Mouse (Mus musculus) left cerebral cortex, postnatal 4 days (tissue): Measurements from ENCODE around the gene Pitpnm2. TPM values are rescaled to one million over a fixed set of nuclear protein-coding genes. Genes with fewer than 3 reads are reported as not detected.
"Not testable (repeated sequence)": the region's sequence is repeated elsewhere in the genome, so short reads cannot be mapped to it uniquely, and the experiment has no call there.

Source experiments
- DNase-seq: peaks from one replicate; pipeline ENCODE4 v3.0.0-alpha.2; 2022
- intact Hi-C: fragments of 180-260 bp; cut with DNase I; formaldehyde crosslinking; loops from one replicate; pipeline ENCODE4 v1.15.1; 2025
- total RNA-seq, 2 experiments: library from RNA; stranded (reverse); gene quantifications; 2 replicates each; pipeline ENCODE4 v1.2.3; 2021

The Pitpnm2 gene
- total RNA-seq, 2 experiments from 2014 or later = 146 to 151 TPM

GRCm38 (mm10) chr5:124223574-124223973, 26.0 kb downstream of the Pitpnm2 start:
- intact Hi-C loops = no loop called here
- DNase-seq = no peak

- intact Hi-C loops = no loop called here
- no peak for DNase-seq
Measured at GRCm38 (mm10) chr5:124222696-124223095, 26.9 kb downstream of the Pitpnm2 start.

GRCm38 (mm10) chr5:124221736-124222040, 27.9 kb downstream of the Pitpnm2 start:
- no peak for DNase-seq

DNA sequence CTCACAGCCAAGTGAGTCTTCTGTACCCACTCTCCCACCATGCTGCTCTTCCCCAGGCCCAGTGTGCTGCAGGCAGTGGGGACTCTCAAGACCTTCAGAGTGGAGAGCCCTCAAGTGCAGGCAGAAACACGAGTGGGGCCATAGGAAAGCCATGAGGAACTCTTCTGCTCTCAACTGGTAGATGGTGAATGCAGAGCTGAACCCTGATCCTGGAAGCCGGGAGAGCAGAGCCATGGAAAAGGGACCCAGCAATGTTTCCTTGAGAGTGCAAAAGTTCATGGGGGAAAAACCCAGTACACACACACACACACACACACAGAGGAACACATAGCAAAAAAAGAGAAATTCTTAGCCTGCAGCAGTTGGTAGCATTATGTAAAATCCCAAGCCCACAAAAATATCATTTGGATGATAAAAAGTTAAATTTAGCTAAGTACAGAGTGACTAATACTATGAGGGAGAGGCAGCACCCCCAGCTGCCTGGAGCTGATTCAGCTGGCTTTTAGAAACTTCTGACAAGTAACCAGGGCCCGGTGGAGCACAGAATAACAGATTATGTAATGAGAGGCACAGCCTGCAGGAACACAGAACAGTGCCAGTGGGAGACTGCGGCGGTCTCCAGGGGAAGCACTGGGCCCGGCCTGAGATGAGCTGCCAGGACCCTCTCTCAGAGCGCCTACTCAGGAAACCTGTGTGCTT, 28.4 kb downstream of the Pitpnm2 start:
- DNase-seq = peak; percentile 41
- intact Hi-C loops = no loop called here

More at GRCm38 (mm10) chr5:124221736-124222040, 27.9 kb downstream of the Pitpnm2 start:
- intact Hi-C loops = no loop called here

- DNase-seq = no peak
- intact Hi-C loops = no loop called here
Measured at GRCm38 (mm10) chr5:124220551-124220950, 29.0 kb downstream of the Pitpnm2 start.

GRCm38 (mm10) chr5:124219431-124219830, 30.1 kb downstream of the Pitpnm2 start:
- DNase-seq = no peak
- intact Hi-C loops = no loop called here

GRCm38 (mm10) chr5:124218986-124219385, 30.6 kb downstream of the Pitpnm2 start:
- no peak for DNase-seq
- intact Hi-C loops = no loop called here

DNA sequence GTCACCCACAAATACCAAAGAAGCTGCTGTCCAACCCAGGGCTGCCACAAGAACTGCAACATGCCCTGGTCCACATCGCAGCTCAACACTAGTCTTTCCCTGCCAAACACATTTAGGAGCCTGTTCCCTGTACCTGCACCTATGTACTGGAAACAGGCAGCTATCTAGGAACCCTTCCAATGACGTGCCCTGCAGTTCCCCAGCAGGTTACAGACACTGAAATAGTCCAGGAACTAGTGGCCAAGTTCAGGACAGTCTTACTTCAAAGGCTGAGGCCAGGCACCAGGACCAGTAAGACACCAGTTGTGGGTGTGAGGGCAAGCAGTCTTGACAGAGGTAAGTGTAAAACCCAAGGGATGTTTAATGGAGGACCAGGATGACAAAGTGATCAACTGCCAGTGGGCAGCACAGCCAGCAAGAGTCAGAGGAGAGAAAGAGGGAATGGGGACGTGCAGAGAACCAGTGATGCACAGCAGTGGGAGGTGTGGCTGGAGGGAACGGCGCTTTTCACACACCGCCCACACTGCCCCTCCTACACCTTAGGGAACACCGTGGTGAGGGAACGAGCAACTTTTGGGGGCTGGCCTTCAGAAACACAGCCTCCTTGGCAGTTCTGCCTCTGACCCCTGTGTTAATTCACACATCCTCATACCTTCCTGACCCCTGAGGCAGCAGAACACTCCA, 31.9 kb downstream of the Pitpnm2 start:
- intact Hi-C loops = no loop called here
- DNase-seq = no peak

- intact Hi-C loops = not testable (repeated sequence)
Measured at GRCm38 (mm10) chr5:124217092-124217491, 32.5 kb downstream of the Pitpnm2 start.

DNA sequence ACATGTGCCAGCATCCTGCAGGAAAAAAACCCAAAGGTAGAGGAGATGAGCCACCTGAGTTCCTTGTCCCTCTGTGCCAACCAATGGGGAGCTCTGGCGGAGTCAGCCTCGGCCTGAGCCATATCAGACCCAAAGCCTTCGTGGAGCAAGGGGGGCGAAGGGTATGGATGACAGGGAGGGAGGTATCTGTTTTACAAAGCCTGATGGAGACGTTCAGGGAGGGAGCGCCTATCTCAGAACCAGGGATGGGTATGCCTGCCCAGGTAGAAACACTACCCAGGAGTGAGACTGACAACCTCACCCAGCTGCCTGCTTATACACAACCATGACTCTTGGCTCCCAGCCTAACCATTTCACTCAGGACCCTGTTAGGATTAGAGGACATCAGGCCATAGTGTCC, 33.2 kb downstream of the Pitpnm2 start:
- intact Hi-C loops = no loop called here
- DNase-seq = no peak

More at GRCm38 (mm10) chr5:124217092-124217491, 32.5 kb downstream of the Pitpnm2 start:
- not testable (repeated sequence) for DNase-seq

DNA sequence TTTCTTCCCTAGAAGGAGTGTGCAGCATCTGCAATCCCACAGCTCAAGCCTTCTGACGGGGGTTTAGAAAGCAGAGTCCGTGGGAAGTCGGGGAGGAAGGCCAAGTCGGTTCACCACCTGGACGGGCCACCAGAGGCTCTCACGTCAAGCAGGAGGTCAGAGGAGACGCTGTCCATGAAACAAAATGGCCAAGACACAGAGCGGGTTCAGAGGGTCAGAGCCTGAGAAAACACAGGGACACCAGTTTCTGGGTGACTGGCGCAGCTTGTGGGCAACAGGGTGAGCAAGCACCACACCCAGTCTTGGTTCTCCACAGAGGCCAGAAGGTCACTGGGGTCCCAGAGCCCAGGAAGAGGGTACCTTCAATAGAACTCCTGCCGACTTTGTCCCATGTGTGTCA, 33.9 kb downstream of the Pitpnm2 start:
- intact Hi-C loops = no loop called here

DNA sequence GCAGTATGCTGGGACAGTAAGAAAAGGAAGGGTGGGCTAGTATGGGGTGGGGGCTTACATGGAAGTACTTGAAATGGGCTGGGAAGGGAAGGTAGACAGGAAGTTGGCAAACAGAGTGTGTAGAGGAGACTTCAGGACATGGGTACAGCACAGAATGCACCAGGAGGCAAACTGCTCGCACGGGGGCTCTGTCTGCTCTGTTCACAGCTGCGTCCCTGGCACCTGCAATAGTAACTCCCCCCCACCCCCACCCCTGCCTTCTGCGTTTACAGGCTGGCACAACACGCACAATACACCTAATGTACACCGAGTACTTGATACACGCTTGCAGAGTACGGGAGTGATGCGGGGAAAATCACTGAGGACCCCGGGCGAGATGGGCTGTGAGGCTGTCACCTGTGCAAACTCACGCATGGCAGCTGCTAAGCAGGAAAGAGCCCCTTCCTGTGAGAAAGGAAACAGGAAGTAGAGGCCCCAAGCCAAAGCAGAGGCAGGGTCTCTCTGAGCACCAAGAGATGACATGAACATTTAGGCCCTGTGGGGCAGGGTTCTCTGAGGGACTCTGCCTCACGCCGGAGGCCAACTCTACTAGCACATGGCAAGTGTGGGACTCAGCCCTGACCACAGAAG, 34.9 kb downstream of the Pitpnm2 start:
- intact Hi-C loops = no loop called here
- no peak for DNase-seq

More for the DNA sequence above, 33.9 kb downstream of the Pitpnm2 start:
- no peak for DNase-seq

GRCm38 (mm10) chr5:124213588-124214469, 35.7 kb downstream of the Pitpnm2 start:
- DNase-seq = no peak

GRCm38 (mm10) chr5:124211669-124212068, 37.9 kb downstream of the Pitpnm2 start:
- DNase-seq = no peak
- intact Hi-C loops = no loop called here

More at GRCm38 (mm10) chr5:124213588-124214469, 35.7 kb downstream of the Pitpnm2 start:
- intact Hi-C loops = no loop called here

DNA sequence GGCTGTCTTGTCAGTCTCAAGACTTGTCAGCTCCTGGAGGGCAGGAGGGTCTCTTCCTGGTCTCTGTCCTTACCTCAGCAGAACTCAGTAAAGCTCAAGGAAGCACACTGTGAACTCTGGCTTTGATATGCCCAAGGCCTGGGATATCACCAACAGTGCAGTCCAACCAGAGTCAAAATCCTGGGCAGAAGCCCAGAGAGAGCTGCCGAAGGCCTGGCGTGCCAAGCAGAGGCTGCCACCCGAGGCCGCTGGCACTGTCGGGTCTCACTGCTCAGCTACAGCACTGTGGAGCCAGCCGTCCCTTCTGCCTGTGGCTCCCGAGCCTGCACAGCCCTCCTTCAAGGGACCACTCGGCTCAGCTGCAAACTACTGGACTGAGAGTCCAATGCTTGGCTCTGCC, 38.3 kb downstream of the Pitpnm2 start:
- intact Hi-C loops = no loop called here
- peak; percentile 84 for DNase-seq

DNA sequence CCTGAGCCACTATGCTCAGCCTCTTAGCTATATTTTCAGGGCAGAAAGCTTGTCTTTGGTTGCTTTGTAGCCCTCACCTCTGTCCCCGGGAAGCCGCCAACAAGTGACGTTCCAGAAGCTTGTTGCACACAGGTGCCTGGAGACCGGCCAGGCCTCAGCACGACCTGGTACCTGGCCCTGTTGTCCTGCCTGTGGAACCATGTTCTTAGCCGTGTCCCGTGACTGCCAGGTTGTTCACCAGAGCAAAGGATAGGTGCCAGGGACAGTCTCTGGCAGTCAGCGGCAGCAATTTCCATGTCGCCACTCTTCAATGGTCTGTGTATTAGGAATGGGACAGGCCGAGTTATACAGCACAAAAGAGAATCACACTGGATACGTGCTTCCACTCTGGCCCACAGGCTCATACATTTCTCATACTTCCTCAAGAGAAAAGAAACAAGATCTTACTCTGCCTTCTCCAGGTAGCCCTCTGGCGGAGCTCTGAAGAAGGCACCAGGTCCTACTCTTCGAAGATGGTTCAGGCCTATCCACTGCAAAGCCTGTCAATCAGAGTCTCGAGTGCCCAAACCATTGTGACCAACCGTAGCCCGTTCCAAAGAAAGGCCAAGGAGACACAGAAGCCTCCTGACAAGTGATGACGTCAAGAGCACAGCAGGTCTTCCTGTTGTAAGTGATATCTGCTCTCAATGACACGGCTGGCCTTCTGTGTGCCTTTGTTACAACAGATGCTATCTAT, 39.1 kb downstream of the Pitpnm2 start:
- intact Hi-C loops = no loop called here

DNA sequence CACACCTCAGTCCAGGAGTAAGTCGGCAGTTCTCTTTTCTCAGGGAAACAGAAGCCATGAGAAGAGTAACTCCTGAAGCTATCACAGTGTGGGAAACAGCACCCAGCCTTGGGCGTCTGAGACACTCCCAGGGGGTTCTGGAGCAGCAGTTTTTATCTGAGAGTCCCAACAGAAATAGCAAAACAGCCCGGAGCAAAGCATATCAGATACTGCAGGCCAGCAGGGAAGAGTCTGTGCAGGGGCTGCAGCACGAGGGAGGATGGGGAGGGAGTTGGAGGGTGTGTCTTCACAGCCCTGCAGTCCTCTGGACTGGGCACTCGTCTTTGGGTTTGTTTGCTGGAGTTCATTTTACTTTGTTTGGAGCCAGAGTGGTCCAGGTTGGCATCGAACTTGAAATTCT, 39.7 kb downstream of the Pitpnm2 start:
- intact Hi-C loops = no loop called here

More for the DNA sequence above, 39.1 kb downstream of the Pitpnm2 start:
- DNase-seq = no peak

DNA sequence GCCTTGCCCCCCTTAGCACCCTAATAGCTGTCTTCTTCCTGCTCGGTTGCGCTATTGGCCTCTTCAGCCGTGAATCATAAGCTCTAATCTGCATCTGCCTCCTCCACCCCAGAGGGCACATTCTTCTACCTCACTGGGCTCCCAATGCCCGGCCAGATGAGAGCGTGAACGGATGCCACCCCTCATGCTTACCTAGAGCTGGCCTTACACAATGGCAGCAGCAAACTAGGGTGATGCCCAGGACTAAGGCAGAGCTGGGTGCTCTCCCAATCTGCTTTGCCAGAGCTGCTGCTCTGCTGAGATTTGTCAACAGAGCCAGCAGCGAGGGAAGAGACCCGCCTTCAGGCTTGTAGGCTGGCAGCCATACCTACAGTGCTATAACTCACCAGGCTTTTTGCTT, 41.5 kb downstream of the Pitpnm2 start:
- no peak for DNase-seq
- intact Hi-C loops = no loop called here

More for the DNA sequence above, 39.7 kb downstream of the Pitpnm2 start:
- no peak for DNase-seq

GRCm38 (mm10) chr5:124206481-124207038, 43.0 kb downstream of the Pitpnm2 start:
- peak; percentile 37 for DNase-seq
- intact Hi-C loops = no loop called here
